Mouse (Mus musculus): Measurements from ENCODE around the gene Gm10447.

Gm10447 gene

GRCm38 (mm10) chr11:53456474-53457371, at the start of gene Gm10447, which contains the start of gene Shroom1:
Gene Gm10447 (minus strand): TSS chr11:53457110.
Gene Shroom1 (plus strand): TSS chr11:53457205.
- no peak for DNase-seq (ENCODE audit: low read depth in 1 of 2, low spot score in 2 of 2)

- DNase-seq (ENCODE audit: low read depth in 1 of 2, low spot score in 2 of 2): no peak
These were observed 48.2 kb upstream of the Gm10447 start for GRCm38 (mm10) chr11:53505026-53505663.

GRCm38 (mm10) chr11:53504376-53504775, 47.5 kb upstream of the Gm10447 start:
- DNase-seq (ENCODE audit: low read depth in 1 of 2, low spot score in 2 of 2): no peak

GRCm38 (mm10) chr11:53503738-53504137, 46.8 kb upstream of the Gm10447 start:
- no peak for DNase-seq (ENCODE audit: low read depth in 1 of 2, low spot score in 2 of 2)

- no peak for DNase-seq (ENCODE audit: low read depth in 1 of 2, low spot score in 2 of 2)
These were observed 45.3 kb upstream of the Gm10447 start for GRCm38 (mm10) chr11:53502039-53502765.

- no peak for DNase-seq (ENCODE audit: low read depth in 1 of 2, low spot score in 2 of 2)
These were observed 43.7 kb upstream of the Gm10447 start for GRCm38 (mm10) chr11:53500569-53500968.

GRCm38 (mm10) chr11:53496946-53497345, 40.0 kb upstream of the Gm10447 start:
- DNase-seq (ENCODE audit: low read depth in 1 of 2, low spot score in 2 of 2): no peak

GRCm38 (mm10) chr11:53495417-53495816, 38.5 kb upstream of the Gm10447 start:
- DNase-seq (ENCODE audit: low read depth in 1 of 2, low spot score in 2 of 2): no peak

- DNase-seq (ENCODE audit: low read depth in 1 of 2, low spot score in 2 of 2): no peak
These were observed 36.5 kb upstream of the Gm10447 start for GRCm38 (mm10) chr11:53493243-53493955.

GRCm38 (mm10) chr11:53491954-53492401, 35.1 kb upstream of the Gm10447 start:
- DNase-seq (ENCODE audit: low read depth in 1 of 2, low spot score in 2 of 2): no peak

- no peak for DNase-seq (ENCODE audit: low read depth in 1 of 2, low spot score in 2 of 2)
These were observed 32.5 kb upstream of the Gm10447 start for GRCm38 (mm10) chr11:53489421-53489820.

- DNase-seq (ENCODE audit: low read depth in 1 of 2, low spot score in 2 of 2): no peak
These were observed 32.1 kb upstream of the Gm10447 start for GRCm38 (mm10) chr11:53489007-53489406.

GRCm38 (mm10) chr11:53486822-53487594, 30.1 kb upstream of the Gm10447 start:
- no peak for DNase-seq (ENCODE audit: low read depth in 1 of 2, low spot score in 2 of 2)

GRCm38 (mm10) chr11:53486351-53486750, 29.4 kb upstream of the Gm10447 start:
- no peak for DNase-seq (ENCODE audit: low read depth in 1 of 2, low spot score in 2 of 2)

- DNase-seq (ENCODE audit: low read depth in 1 of 2, low spot score in 2 of 2): no peak
These were observed 28.8 kb upstream of the Gm10447 start for GRCm38 (mm10) chr11:53485719-53486118.

GRCm38 (mm10) chr11:53483159-53483891, 26.4 kb upstream of the Gm10447 start:
- DNase-seq (ENCODE audit: low read depth in 1 of 2, low spot score in 2 of 2): no peak

- DNase-seq (ENCODE audit: low read depth in 1 of 2, low spot score in 2 of 2): no peak
These were observed 24.3 kb upstream of the Gm10447 start for GRCm38 (mm10) chr11:53481088-53481730.

GRCm38 (mm10) chr11:53479783-53480301, 22.9 kb upstream of the Gm10447 start, which contains the start of the genes Gm9945 and Sowaha:
Gene Gm9945 (plus strand): TSS chr11:53480166.
Gene Sowaha (minus strand): TSS chr11:53480274.
- no peak for DNase-seq (ENCODE audit: low read depth in 1 of 2, low spot score in 2 of 2)

Measured in monocyte, adult 2 months (primary cell).